Mouse (Mus musculus) adrenal gland, adult (tissue): ENCODE measurements around the gene Arhgef18.

Experiments
- DNase-seq, 2 experiments: peaks; one replicate each; pipeline ENCODE4 v3.0.0; 2022 to 2023; ENCODE audit warnings: low spot score in 1 of 2; ENCODE audit not compliant: inconsistent age in 2 of 2

Arhgef18 gene

GRCm38 (mm10) chr8:3498583-3498982 is 105.8 kb downstream of the Arhgef18 start:
- no peak for DNase-seq

- no peak for DNase-seq
Observed at GRCm38 (mm10) chr8:3499751-3500150, 106.9 kb downstream of the Arhgef18 start.

- peak; percentile 99 for DNase-seq
Observed at GRCm38 (mm10) chr8:3500235-3501090, 107.7 kb downstream of the Arhgef18 start, which contains the start of gene Mcoln1. Gene Mcoln1, plus strand, starts transcription at chr8:3500457.

- no peak for DNase-seq
Observed at GRCm38 (mm10) chr8:3502217-3502616, 109.4 kb downstream of the Arhgef18 start.
